Mouse (Mus musculus) skeletal muscle tissue, adult 2 months (tissue): Measurements from ENCODE around the gene Slc9a1.

ENCODE experiments used
- DNase-seq: peaks from one replicate; pipeline ENCODE4 v3.0.0-alpha.2; 2012; ENCODE audit warnings: low read depth, low spot score

Slc9a1 gene

DNA sequence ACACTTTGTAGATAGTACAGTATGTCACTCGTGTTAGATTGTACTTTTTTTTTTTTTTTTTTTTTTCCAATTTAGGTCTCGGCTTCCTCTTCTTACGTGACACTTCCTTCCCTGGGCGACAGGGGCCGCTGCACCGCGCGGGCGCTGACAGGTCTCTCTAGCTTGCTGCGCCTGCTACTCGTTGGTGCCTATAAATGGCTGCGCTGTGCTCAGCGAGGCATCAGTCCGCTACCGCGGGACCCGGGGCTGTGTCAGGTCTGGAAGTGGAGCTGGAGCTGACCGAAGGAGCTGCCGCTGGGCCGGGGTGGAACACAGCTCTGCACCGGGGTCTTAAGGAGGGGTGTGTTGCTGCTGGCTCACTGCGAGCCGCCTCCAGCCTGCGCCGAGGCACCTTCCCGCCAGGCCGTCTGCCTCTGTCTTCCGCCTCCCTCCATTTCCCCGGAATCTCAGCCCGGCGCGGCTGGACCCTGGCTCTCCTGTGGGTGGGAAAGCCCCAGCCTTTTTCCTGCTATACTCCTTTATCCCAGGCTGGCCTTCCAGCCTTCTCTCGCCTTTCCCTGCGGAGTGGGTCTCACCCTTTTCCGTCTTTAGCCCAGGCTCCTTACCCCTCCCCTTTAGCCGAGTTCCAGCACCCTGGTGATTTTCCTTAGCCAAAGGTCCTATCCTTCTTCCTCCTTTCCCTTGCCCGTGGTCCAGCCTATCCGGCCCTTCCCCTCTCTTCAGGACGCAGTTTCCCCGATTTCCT is at the start of gene Slc9a1:
Gene Slc9a1 (plus strand): TSS at position 154 of the 745 bp plus-strand sequence.
- peak; percentile 95 for DNase-seq

DNA sequence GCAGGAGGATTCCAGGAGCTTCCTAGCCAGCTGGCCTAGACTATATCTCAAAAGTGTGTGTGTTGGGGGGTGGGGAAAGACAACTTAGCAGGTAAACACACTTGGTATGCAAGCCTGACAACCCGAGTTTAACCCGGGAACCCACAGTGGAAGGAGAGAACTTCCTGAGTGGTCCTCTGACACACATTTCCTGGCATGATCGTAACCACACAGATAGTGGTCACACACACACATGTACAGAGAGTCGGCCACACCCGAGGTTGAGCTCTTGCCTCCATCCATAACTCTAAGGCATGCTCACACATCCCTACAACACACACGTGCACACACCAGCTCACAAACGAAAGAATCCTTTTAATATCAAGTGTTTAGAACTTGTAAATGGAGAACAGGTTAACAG is 41.4 kb upstream of the Slc9a1 start:
- no peak for DNase-seq

DNA sequence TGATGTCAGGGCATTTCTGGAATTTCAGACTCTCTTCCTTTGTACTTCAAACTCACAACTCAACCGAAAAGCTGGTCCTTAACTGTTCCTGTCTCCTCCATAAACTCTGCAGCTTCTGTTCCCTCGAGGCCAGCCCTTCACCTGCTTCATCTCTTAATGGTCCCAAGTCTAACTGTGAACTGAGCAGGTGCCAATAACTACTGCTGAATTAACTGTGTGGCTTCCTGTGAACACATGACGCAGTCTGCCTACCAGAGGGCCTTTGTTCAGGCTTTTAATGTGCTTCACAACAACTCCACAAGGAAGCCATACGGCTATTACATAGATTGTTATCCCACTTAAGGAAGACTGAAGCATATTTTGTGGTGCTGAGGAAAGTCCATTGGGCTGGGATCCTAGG is 39.2 kb upstream of the Slc9a1 start:
- DNase-seq, result no peak

DNA sequence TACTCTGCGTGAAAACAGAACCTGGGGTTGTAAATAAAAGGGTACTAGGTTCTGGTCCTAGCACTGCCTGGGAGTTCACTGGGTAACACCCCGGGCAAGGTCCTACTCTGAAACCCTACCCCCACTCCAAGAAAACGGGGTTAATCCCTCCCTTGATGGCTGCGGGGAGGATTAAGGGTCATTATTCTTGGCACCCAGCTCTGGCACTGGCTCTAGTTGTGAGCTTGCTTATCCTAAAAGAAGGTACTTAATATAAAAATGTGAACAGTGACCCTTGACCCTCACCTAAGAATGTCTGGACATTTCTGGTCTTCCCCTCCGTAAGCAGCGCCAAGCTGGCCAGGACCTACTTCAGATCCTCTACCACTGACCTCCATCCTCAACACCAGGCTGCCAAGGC is 36.2 kb upstream of the Slc9a1 start:
- DNase-seq, result no peak

DNA sequence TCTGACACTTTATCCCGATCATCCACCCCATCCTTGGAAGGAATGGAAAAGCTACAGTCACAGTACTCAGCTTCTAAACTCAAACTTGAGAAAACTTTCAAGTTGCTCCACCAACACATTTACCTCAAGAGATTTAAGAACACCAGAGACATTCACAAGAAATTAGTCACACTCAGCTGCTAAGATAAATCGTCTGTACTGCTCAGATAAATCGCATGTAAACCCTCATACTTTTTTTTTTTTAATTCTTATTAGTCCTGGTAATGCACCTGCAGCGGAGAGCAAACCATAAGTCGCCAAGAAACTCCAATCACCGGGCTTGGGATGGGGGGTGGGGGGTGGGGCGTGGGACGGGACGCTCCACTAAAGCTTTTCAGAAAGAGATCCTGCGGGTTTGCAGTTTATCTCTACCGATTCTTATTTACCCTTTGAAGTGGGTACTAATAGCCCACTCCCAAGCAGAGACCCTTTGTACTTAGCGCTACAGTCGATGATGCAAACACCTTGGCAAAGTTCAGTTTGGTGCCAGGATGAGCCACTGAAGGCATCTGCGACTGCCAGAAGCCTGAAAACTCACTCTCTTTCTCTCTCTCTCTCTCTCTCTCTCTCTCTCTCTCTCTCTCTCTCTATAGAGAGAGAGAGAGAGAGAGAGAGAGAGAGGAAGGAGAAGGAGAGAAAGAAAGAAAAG is 31.5 kb upstream of the Slc9a1 start:
- no peak for DNase-seq

DNA sequence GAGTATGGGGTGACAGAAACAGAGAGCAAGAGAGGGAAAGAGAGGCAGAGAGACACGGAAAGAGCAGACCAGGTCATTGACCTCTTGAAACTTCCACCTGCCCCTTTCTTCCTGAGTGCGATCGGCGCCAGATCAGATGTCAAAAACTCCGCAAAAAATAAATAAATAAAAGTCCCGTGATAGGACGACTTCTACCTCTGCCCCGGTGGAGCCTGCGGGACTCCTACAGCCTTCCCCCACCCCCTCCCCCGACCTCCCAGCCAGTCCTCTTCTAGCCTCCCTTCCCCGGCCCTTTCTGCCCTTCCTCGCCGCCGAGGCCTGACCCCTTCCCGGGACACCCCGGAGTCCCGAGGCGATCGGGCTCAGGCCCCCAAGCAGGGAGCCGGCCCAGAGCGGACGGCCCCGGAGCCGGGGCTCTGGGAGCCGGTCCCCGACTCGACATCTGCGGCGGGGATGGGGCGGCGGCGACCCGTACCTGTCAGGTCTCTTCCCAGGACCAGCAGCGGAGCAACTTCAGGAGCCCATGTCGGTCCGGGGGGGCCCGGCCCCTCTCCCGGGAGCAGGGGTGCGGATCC is 30.9 kb upstream of the Slc9a1 start:
- no peak for DNase-seq

DNA sequence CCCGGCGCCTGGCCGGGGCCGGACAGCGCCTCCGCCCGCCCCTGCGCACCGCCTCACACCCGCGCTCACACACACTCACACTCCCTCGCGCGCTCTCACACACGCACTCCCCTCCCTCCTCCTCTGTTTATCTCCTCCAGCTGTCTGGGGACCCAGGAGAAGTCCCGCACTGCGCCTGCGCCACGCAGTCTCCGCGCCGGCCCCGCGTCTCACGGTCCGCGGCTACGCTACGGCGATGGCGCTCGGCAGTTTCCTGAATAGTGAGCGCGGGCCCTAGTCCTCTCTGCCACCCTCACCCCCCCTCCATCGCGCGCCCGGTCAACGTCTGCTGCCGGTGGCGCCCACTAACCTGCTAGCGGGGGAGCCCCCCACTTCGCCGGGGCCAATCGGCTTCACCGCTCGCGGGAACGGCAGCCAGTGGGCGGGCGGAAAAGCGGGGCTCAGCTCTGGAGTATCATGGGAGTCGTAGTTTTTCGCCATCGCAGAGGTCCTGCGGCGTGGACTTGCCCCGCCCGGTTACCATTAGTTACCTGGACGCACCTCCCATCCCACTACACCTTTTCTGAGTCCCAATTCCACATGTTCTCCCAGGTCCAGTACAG is 30.3 kb upstream of the Slc9a1 start:
- DNase-seq, result peak; percentile 95

DNA sequence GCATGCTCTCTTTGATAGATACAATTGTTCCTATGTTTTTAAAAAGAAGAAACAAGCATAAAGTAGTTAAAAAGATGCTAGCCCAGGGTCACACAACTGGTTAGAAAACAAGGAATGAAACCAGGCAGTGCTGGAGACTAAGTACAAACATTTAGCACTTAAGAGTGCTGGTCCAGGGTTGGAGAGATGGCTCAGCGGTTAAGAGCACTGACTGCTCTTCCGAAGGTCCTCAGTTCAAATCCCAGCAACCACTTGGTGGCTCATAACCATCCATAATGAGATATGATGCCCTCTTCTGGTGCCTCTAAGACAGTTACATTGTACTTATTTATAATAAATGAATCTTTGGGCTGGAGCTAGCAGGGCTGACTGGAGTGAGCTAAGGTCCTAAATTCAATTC is 29.3 kb upstream of the Slc9a1 start:
- DNase-seq, result no peak

DNA sequence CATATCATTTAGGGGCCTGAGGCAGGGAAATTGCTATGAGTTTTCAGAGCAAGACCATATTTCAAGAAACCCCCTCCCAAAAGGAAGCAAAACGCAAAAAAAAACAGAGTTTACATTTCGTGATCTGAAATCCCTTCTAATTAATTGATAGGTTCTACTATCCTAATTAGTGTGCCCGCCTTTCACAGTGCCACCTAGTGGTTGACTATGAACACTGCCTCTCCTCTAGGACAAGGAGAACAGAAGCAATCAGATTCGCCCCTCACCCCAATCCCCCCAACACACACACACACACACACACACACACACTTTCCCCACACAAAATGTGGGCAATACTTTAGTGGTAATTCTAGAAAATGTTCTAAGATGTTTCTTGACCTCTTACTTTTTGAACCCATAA is 25.4 kb upstream of the Slc9a1 start:
- no peak for DNase-seq

DNA sequence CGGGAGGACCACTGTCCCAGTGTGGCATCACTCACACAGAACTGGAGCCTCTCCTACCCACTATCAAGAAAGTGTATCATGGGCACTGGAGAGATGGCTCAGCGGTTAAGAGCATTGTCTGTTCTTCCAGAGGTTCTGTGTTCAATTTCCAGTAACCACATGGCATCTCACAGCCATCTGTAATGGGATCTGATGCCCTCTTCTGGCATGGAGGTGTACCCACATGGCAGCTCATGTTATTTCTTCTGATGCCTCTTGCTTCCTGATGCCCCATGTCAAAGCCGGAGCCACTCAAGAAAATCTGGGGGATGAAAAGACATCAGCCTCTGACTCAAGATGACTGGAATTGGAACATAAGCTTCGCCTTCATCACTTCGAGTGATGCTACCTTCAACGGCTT is 23.8 kb upstream of the Slc9a1 start:
- DNase-seq, result no peak

DNA sequence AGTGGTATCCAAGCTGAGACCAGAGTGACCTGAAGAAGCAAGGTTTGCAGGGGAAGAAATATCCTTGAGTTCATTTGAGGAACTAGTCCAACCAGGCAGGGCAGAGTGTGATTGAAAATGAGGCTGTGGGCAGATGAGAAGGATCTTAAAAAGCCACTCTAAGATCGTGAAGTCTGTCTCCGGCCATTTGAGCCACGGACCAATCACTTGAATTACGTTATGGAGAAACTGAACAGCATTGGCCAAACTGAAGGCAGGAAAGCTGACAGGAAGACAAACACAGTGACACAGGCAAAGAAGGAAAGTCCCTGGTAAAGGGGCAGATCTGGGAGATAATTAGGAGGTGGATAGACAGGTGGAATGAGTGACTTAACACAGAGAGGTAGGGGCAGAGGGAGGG is 22.9 kb upstream of the Slc9a1 start:
- no peak for DNase-seq

DNA sequence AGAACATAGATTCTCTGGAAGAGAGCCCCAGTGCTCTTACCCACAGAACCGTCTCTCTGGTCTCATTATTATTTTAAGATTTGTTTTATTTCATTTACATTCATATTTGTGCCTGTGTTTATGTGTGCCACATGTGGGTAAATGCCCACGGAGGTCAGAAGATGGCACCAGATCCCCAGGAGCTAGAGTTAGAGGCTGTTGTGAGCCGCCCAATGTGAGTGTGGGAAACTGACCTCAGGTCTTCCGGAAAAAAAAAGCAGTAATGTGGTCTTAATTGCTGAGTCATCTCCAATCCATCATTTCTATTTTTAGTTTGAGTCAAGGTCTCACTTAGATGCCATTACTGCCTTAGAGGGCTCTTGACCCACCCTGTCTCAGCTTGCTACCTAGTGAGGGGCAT is 21.9 kb upstream of the Slc9a1 start:
- DNase-seq, result no peak

DNA sequence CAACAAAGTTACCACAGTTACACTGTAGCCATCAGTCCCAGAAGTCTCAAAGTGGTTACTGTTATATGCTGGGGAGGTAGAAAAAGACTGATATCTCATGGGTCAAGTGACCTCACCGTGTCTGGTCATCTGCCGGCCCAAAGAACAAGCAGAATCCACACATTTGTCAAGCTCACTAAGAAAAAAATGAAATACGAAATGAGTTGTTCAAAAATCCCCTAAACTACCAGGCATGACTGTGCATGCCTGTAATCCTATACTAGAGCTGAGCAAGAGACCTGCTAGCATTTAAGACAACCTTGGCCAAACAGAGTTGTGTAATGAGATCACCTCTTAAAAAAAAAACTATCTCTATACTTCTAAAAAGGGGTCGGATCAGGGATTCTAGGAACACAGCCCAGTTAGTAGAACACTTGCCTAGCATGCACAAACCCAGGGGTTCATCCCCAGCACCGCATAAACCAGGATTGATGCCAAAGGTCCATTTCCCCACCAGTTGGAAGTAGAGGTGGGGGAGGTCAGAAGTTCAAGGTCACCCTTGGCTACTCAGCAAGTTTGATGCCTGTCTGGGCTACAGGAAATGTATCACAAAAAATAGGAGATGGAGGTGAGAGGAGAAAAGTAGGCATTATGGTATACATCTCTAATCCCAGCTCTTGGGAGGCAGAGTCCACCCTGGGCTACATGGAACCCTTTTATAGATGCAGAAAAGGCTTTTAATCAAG is 21.3 kb upstream of the Slc9a1 start:
- DNase-seq, result no peak

DNA sequence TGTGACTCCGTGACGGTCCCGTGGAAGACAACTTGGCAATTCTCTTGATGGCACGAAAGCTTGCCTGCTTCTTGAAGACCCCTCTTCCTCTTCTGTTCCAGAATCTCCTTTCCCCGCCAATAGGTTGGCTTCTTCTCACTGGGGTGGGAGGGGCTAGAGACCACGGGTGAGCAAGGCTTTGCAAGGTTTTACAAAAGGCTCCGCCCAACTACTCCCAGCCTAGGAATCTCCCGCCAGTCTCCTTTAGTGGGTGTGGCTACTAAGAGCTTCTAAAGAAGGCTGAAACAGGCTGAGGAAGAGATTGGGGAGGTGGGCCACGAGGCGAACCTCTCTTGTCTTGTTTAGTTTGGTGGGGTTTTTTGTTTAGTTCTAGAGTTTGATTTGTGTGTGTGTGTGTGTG is 16.7 kb upstream of the Slc9a1 start:
- DNase-seq, result no peak

DNA sequence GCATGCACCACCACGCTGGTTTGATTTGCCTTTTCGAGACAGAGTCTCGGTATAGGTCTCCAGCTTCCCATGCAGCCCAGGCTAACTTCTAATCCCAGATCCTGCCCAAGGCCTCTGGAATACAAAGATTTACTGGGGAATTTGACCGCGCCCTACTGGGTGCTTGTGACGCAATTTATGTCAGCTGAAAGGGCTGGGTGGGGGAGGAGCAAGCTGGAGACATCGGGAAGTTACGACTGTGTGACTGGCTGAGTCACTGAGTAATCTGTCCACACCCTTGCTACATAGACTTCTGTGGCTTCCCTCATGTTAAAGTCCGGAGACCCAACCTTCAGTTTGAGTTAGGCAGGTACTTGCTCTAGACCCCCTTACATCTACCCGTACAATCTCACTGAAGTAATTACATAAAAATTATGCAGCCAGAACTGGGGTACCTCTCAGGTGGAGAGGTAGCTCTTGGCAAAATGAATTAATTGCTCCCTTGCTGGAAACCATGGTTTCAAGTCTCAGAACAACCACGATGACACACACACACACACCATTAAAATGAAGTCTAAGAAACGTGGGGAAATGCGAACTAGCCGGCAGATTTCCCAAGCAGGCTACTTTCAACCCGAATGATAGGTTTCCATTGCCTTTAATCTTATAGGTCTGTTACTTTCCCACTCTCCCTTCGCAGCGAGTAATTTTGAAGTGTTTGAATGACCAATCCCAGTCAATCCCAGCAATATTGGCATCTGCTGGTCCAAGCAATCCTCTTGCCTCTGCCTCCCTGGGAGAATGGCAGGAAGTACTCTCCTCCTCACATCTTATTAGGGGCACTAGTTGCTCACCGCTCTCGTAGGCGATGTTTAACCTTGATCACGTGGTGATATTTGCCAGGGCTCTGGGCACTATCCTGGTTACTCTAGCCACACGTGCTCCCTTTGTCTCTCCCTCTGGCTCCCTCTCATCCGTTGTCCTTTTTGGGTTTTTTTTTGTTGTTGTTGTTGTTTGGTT is 15.8 kb upstream of the Slc9a1 start, which contains the start of gene Wdtc1:
Gene Wdtc1 (minus strand): TSS at position 115 of the 999 bp plus-strand sequence.
- no peak for DNase-seq

DNA sequence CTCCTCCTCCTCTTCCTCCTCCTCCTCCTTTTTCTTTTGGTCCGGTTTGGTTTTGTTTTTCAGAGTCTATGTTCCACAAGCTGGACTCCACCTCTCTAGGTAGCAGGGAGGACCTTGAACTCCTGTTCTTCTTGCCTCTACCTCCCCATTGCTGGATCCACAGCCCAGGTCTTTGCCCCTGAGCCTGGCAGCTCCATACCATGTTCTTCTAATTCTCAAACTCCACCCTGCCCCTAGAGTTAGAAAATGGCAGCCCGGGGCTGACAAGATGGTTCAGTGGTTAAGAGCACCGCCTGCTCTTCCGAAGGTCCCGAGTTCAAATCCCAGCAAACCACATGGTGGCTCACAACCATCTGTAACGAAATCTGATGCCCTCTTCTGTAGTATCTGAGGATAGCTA is 14.9 kb upstream of the Slc9a1 start:
- no peak for DNase-seq

DNA sequence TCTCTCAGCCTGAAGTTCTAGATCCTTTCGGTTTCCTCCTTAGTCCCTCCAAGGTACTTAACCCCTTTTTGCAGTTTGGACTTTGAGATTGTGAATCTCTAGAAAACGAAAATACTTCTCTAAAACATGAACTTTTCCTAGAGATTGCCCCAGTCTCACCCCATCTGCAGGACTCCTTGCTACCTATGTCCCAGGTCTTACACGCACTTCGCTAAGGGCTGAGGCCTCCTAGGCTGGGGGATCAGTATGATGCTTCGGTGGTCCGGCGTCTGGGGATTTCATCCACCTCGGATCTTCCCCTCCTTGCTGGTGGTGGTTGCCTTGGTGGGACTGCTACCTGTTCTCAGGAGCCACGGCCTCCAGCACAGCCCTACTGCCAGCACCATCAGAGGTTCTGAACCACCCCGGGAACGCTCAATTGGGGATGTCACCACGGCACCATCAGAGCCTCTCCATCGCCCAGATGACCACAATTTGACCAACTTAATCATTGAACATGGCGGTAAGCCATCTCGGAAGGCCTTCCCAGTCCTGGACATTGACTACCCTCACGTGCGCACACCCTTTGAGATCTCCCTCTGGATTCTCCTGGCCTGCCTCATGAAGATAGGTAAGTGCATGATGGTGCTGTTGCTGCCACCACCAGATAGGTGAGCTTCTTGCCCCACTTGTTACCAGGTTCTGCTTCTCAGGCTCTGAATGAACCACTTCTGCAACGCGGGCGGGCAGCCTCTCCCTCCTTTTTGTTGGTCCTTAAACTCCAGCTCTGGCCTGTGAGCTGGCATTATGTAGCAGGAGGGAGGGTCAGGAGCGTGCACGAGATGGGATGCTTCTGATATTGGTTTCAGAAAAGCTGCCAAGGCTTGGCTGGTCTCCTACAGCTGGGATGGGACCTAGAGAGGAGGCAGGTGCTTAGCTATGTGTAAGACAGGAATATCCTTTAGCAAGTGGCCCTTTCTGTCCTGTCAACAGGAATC is 1.1 kb downstream of the Slc9a1 start:
- no peak for DNase-seq

DNA sequence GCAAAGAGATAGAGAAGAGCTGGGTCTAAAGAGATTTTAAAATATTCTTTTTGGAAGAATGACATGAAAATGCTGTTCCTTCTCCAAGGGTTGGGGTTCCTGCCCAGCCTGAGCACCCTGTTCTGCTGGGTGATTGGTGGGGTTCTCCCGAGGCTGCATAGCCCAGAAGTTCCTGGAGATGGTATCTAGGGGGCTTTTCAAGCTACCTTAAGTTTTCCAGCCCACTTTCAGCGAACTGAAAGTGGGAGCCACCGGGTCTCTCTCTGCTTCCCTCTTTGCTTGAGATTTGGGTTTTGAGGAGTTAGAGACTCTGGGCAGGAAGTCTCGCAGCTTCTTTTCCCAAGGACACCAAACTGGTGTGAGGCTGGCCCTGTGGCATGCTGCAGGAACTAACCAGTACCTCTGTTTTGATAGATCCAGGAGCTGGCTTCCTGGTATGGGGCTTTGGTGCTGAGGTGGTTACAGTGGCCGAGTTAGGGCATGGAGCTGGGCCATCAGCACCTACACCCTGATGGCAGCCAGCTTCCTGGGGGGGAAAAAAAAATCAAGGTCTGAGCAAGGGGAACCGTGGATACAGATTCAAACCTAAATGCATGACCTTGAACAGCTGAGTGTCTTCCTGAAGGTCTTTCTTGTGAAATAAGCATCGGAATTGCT is 2.2 kb downstream of the Slc9a1 start:
- DNase-seq, result no peak

DNA sequence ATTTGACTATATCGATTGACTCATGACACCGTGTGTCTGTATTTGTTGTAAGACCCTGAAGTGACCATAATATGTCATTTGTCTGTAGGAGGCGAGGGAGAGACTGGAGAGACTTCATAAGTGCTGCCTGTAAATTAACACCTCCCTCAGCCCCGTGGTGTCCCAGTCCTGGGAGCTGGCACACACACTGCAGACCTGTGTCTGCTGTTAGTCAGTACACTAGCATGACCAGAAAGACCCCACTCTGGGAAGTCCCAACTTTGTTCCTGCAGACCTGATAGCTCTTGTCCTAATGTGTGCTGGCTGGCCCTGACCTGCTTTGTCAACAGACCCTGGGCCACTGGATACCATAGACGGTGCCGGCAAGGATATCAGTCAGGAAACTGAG is 2.8 kb downstream of the Slc9a1 start:
- DNase-seq, result no peak
